Mouse (Mus musculus): ENCODE measurements around the gene Idi1.

- TF ChIP-seq CTCF (IDR thresholded peaks at IDR 0.05; ENCODE audit: extremely low read depth, insufficient read depth, insufficient read length, insufficient replicate concordance) (no peak), POLR2A (IDR thresholded peaks at IDR 0.05; ENCODE audit: low read depth, low read length) (no peak)
Observed at GRCm38 (mm10) chr13:8839111-8839510, 46.2 kb upstream of the Idi1 start.

Data from spleen, adult 2 months (tissue).